Mouse (Mus musculus) mesoderm, embryonic 11.5 days (tissue): ENCODE results near the gene U90926.

ENCODE experiments used
- DNase-seq: peaks from one replicate; pipeline ENCODE4 v3.0.0-alpha.2; 2012; ENCODE audit warnings: low read depth, low spot score

Gene U90926

DNA sequence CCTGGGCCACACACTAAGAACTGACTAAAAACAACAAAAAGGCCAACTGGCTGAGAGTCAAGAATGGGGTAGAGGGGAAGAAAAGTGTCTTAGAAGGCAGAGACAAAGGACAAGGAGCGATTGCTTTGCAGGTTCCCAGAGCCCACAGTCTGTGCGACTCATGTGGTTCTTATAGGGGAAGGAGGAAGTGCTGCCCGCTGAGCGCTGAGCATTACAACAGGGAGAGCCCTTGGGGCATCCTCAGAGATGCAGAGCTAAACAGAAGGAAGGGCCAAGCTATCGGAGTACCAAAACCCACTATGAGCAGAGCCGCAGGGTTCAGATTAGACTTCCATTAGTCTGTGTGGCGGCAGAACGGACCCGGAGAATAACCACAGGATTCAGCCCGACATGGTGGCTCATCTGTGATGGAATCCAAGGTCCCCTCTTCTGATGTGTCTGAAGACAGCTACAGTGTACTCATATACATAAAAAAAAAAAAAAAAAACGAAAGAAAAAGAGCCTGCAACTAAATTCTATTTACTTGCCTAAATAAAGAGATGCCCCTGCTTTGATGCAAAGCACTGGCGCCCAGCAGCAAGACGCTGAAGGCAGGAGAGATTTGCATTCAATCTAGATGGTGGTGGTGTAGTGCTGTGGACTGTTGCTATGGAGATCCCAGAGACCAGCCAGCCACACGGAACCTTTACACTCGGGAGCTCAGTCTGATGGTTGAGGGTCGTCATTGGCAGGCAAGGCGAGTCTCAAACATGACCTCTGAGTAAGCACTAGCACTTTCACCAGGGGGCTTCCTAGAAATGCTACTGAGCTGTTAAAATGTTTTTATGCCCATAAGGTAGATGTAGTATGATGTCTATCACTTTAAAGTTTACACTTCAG is 3.9 kb upstream of the U90926 start:
- DNase-seq: no peak

DNA sequence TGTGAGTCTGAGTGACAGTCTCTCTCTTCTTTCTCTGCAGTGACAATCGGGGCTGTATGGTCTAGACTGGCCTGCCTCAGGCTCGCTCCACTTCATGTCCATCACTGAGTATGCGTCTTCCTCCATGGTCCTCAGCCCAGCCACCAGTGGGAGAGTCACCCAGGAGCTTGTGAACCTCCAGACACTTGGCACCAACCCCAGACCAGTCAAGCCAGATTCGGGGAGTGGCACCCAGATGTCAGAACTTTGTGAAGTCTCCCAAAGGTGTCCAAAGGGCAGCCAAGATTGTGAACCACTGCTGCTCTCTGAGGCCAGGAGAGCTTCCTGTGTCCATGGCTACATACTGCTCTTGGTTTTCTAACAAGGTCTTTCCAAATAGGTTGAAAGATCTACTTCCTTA is 3.0 kb downstream of the U90926 start:
- no peak for DNase-seq

DNA sequence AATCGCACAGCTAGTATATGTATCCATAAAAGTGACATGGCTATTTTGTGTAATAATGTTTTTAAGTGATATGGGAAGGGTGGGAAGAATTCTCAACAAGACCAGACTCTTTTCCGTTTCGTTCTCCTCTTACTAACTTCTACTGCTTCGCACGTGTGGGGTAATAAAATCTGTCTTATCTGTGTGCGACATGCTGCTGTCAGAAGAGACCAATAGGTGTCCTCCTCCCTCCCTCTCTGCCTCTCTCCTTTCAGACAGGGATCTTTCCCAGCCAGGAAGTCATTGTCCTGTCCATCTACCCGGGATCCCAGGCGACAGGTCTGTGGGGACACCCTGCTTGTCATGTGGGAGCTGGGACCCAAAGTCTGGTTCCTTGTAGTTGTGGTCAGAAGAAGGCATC is 5.0 kb downstream of the U90926 start:
- no peak for DNase-seq

DNA sequence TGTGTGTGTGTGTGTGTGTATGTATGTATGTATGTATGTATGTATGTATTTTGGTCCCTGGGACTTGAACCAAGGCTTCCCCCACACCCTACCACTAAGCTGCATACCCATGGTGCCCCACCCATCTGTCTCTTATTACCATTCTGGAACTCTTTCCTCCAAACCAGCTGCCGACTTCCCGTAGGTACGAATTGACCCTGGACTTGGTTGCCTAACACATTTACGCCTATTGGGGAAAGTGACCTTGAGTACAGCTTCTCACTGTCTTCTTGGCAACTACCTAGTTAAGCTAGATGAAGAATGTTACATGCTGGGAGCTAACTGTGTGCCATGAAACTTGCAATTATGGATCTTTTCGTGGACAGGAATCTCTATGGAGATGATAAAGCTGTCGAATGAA is 9.1 kb downstream of the U90926 start:
- DNase-seq: no peak

DNA sequence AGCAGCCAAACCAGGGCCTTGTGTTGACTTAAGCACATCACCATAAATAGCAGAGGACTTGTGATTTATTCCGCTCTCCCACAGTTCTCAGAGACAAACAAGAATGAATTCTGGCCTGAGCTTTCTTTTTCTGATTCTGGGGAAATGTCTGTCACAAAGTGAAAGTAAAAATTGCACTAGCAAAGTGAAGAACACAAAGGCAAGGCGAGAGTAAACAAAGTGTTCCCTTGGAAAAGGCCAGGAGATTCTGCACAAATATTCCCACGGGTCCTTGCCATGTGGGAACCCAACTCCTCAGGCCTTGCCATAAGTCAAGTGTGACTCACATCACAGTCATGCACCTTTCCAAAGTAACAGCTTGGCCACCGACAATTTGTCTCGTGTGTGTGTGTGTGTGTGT is 9.5 kb downstream of the U90926 start:
- no peak for DNase-seq

DNA sequence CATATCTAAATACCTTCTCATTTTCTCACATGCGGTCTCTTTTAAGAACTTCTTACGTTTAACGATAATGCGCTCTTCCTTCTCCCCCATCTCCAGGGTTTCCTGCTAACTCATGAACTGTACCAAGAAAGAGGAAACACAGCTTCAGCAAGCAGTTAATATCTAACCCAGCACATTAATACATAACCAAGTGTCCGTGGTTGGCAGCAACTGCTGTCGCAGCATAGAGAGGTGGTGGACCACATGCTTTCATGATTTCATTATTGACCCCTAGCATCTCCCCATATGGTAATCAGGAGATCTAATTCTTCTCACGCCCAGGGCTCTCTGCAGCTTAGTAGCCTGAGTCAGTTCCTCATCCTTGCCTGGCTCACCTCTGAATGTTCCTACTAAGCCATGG is 10.0 kb downstream of the U90926 start:
- DNase-seq: no peak

DNA sequence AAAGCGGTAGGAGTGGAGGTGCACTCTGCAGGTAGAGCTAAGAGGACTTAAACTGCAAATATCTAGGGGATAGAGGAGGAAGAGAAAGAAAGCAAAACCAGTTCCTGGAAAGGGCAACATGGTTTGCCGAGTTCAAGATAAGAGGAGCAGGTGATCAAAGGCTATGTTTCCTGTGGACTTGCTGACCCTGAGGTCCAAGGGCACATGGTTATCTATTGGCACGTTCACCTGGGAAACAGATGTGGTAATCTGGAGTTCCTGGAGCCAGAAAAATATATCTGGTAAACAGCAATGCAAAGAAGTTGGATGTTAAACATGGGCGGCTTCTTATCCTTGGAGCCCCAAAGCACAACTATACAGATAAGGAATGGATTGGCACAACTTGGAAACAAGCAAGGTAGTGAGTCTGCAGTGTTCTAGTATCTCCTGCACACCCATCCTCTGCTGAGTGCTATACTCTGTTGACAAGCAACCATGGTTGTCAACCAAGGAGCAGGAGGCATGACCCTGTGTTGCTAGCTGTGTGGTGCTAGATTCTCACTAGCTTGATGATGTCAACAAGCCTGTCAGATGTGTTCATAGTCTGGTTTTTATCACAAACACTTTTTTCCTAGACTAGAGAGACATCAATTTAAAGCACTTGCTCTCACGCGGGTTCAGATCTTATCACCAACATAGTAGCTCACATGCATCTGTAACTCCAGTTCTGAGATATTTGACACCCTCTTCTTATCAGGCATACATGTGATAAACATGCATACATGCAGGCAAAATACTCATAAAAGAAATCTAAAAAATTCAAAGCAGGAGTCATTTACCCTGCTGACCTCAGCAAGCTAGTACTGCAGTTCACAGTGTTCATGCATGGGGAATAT is 10.8 kb downstream of the U90926 start:
- DNase-seq: no peak

DNA sequence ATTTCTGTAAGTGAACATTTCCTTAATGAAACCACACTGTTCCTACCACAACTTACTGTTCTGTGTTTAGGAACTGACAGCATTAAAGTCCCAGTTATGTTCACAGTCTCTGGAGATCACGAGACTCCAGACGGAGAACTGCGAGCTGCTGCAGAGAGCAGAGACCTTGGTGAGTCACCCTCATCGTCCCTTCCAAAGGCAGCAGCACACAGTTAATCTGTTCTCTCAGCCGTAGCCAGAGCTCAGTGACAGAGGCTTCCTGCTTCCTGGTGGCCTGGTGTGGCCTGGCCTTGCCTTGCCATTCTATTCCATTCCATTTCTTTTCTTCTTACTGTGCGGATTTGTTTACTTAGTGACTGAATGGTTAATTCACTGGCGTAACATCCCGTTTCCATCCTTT is 16.9 kb downstream of the U90926 start:
- no peak for DNase-seq

DNA sequence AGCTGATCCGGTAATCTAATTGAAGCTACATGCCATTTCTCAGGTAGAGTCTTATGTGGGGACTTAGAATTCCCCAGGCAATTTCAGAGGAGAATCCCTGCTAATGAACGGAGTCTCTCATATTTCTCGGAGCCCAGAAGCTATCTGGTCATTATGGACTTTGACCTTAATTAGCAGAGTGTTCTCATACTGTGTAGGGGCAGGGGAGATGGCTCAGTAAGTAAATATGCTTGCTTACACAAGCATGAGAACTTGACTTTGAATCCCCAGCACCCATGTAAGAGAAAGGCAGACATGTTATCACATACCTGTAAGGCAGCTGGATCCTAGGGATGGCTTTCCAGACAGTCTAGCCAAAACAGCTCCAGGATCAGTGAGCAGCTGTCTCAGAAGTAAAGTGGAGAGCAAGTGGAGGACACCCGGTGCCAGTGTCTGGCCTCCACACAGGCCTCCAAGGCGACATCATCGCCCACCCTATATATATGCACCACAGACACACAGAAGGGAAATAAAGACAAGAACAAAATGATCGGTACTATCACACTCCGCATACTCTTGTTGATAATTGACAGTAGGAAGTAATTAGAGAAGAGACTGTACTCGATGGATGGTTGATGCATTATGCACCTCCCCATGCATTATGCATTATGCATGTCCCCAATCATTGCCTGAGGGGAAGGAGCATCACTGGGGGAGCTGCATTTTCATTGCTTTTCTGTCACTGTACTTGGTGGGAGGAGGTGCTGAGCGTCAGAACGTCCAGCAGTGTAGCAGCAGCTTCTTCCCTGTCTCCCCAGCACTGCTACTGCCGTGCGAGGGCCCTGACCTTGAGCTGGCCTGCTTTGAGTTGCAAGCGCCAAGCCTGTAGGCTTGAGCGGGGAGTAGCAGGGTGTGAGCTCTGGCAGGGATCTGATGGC is 18.1 kb downstream of the U90926 start:
- DNase-seq: no peak

DNA sequence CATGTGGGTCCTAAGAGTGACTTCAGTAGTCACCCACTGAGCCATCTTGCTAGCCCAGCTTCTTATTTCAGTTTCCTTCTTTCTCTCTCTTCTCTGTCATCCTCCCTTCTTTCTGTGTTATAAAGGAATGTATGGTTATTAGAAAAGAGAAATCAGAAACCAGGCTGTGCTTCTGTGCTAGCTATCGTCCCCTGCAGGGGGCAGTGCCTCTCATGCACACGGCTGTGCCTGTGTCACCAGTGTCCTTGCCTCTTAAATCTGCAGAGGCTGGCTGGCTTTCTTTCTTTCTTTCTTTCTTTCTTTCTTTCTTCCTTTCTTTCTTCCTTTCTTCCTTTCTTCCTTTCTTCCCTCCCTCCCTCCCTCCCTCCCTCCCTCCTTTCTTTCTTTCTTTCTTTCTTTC is 19.5 kb downstream of the U90926 start:
- DNase-seq: peak; percentile 28

DNA sequence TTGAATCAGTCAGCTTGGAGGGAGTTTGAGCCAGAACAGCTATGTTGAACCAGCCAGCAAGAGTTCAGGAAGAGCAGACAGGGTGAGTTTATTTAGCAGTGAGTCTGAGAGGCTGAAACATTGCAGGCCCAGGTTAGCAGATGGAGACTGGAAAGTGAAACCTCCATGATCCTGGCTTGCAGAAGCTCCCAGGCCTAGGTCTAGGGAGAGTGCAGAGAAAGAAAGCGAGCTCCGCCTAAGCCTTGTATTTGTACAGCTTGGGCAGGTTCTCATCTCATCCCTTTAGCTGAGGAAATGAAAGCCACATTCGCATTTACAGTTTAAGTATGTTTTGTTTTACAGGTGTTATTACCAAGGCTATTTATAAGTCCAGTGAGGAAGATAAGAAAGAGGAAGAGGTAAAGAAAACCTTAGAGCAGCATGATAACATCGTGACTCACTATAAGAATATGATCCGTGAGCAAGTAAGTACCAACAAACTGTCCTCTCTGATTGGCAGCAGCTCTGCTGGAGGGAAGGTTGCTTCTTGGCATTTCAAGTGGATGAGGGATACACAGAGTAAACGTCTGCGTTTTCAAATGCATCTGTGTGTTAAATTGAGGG is 26.2 kb downstream of the U90926 start:
- no peak for DNase-seq

DNA sequence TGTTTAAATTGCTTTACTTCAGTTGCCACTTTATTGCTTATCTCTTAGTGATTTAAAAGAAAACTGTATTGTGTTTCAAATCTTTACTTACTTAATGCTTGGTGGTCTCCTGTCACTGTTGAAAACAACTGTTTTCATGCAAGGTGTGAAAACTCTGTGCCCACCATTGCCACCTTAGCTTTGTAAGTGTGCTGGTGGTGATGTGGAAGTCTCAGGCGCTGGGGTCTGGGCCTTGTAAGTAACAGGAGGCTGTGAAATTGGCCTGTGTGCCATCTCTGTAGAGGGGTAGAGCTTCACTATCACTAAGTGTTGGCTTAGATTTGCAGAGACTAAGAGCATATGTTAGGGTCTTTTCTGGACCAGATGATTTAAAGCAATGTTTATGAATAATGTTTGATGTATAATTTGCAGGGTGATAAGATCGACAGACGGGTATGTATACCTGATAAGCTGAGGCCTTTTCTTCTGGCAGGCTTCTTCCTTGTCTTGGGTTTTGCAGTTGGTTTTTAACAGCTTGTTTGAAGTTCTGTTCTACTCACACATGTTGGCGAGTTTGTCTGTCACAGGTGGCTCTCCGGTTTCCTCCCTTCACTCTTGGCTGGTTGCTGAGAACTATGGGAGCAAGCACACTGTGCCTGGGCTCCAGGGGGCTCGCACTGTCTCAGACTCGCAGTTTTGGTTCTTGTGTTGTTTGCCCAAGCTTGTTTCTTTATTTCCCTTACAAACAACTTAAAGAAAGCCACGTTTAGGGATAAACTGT is 32.0 kb downstream of the U90926 start:
- DNase-seq: no peak

DNA sequence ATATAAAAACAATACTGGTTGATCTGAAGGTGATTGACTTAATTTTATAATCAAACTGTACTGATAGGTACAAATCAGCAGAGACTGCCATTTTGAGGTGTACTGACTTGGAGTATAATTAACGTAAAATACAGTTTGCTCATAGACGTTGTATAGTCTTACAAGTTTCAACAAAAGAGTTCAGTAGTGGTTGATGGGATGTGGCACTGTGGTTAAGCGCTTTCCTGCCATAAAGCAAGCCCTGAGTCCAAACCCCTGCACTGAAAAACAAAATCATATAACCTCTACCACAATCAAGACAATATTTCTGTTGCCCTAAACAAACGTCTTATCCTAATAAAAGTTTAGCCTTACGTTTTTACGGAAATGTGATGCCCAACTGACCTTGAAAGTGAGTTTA is 49.2 kb downstream of the U90926 start:
- DNase-seq: no peak
